Mouse (Mus musculus): Measurements from ENCODE around the gene Prr3.
"Not testable (repeated sequence)": the region's sequence is repeated elsewhere in the genome, so short reads cannot be mapped to it uniquely, and the experiment has no call there.

The Prr3 gene

DNA sequence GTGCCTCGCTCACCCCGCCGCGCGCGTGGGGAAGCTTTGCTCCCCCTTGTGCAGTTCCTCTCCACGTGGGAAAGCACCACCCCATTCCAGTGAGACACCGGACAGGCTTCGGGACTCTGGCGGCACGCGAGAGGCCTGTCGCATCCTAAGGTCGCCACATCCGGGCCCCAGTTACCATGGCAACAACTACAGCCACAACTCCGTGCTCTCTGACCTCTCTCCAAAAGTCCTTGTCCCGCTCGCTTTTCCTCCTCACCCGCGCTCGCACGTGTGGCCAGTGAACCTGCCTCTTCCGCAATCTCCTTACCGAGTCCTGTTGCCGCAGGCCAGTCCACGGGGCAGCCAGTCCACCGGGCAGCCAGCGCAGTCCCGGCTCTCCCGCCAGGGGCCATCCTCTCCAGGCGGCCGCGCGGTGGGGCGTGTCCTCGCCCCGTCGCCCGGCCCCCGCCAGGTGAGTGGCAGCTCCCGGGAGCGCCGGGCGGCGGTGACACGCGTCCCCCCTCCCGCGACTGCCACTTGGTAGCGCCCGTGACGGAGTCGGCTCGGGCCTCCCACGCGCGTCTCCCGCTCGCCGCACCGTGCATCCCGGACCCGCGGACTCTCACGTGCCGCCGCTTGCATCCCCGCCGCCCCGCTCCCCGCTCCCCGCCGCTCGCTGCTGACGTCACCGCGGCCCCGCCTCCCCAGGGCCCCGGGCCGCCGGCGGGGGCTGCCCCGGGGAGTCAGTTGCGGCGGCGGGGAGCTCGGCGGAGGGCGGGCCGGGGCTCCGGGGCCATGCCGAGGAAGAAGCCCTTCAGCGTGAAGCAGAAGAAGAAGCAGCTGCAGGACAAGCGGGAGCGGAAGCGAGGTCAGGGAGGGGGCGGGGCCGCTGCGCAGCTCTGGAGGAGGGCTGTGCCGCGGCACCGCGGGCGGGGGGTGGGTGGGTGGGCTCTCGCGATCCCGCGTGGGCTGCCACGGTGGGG is at the start of gene Prr3, which contains the start of gene Gnl1:
Prr3 (minus strand) TSS at position 836 of the 962 bp plus-strand sequence.
Gnl1 (plus strand) TSS at position 451 of the 962 bp plus-strand sequence.
- peak; percentile 79 for DNase-seq (ENCODE audit: low read depth, low spot score)

DNA sequence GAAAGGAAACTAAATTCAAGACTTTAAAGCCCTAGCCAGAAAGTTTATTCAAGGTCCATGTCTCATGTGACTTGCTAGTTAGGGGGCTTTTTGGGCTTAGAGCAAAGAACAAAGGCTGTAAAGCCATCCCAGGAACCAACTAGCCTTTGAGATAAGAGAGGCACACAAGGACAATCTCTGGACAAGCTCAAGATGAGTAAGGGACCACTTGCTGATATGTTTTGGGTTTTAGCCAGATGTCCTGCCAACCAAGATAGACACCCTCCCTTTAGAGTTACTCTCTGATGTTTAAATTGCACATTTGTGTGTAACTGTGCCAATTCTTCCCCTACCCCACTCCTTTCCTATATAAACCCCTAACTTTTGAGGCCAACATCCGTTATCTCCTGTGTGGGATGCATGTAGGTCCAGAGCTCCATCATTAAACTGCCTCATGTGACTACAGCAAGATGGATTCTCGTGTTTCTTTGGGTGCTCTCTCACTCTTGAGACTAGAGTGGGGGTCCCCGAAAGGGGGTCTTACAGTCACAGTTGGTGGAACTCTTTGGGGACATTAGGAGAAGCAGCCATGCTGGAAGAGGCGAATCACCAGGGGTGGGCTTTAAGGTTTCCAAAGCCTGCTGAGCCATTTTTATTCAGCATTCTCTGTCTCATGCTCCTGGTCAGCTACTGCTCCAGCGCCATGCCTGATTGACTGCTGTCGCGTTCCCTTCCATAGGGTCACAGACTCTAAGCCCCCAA is 49.0 kb upstream of the Prr3 start:
- no peak for DNase-seq (ENCODE audit: low read depth, low spot score)

DNA sequence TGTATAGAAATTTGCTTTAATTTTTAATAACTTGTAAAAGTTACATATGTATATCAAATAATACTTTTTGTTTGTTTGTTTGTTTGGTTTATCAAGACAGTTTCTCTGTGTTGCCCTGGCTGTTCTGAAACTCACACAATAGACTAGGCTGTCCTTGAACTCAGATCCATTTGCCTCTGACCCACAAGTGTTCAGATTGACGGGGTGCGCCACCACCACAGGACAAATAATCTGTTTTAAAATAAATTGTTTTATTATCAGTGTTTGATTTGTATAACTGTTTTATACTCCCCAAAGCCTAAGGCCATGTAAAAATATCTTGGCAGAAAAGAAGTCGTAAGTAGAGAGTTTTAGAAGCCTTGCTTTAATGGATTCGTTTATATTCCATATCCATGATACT is 47.6 kb upstream of the Prr3 start:
- no peak for DNase-seq (ENCODE audit: low read depth, low spot score)

- DNase-seq (ENCODE audit: low read depth, low spot score), result no peak
Observed at GRCm38 (mm10) chr17:36025901-36026300, 45.9 kb upstream of the Prr3 start.

DNA sequence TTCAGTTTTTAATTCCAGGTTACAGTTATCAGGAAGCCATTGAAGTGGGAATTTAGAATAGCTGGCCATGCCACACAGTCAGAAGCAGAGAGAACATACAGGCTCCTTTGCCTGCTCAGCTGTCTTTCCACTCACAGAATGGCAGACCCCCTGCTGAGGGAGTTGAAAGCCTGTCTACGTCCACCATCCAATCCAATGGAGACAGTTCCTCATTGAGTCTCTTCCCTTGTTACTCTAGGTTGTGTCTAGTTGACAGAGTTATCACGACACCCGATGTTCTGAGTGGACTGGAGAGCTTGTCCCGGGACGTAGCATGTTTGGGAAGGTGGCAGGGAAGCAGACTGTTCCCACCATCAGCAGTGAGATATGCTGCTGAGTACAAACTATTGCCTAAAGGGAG is 45.2 kb upstream of the Prr3 start:
- DNase-seq (ENCODE audit: low read depth, low spot score), result no peak

DNA sequence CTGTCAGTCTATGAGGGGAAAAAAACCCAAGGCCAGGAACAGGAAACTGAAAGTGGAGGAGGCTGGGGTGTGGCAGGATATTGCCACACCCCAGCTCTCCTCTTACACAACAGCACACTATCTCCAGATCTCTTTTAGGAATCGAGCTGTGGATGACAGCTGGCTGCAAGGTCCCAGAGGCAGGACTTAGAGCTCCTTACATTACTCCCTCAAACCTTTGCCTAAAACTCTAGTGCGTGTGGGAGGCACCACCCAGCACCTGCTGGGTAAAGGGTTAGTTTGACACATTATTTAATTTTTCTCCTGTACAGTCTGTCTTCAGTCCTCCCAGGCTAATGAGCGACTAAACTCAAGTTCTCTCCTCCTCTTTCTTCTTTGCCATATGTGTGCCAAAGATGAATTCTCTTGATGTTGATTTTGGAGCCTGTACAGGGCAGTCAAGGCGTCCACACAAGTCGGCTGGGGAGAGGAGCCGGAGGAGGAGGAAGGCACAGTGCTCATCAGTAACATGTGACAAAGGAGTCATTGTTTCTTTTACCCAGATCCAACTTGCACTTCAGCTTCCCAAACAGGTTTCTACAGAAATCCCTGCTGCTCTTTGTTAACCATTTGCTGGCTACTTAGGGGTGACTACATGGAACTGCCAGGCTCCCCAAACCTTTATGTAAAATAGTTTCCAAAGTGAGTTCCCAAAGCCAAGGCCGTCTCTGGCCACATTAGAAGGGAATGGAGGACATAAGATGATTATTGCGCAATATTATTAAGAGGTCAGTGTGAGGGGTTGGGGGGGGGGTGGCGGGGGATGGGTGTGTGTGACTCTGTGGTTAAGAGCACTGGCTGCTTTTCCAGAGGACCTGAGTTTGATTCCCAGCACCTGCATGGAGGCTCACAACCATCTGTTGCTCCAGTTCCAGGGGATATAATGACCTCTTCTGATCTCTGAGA is 43.9 kb upstream of the Prr3 start:
- DNase-seq (ENCODE audit: low read depth, low spot score), result no peak

DNA sequence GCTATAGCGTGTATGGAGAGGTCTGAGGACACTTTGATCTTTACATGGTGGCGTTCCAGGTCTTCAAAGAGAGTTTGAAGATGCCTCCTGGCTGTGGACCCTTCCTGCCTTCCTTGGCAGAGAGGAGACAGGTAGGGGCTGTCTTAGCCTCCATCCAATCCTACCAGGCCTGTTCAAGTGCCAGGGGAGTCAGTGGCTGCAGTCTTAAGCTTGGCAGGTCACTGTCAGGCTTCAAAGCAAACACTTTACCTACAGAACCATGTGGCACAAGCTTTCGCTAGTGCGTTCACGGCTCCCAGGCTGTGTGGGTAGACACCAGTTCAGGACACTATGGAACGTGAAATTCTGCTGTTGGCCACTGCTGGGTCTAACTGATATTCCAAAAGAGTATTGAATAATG is 42.9 kb upstream of the Prr3 start:
- no peak for DNase-seq (ENCODE audit: low read depth, low spot score)

DNA sequence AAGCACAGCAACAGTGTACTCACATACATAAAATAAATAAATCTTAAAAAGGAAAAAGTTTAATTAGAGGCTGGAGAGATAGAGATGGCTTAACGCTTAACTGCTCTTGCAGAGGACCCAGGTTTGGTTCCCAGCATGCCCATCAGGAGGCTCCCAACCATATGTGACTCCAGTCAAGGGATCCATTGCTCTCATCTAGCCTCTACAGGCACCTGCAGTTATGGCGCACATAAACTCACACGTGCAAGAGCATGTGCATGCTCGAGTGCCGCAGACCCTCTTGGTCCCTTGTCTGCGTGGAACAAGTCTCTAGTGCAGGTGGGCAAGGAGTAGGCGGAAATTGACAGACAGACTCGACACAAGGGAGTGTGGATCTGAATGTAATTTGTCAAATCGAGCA is 42.1 kb upstream of the Prr3 start:
- DNase-seq (ENCODE audit: low read depth, low spot score), result no peak

- DNase-seq (ENCODE audit: low read depth, low spot score), result no peak
Observed at GRCm38 (mm10) chr17:36021309-36021708, 41.3 kb upstream of the Prr3 start.

DNA sequence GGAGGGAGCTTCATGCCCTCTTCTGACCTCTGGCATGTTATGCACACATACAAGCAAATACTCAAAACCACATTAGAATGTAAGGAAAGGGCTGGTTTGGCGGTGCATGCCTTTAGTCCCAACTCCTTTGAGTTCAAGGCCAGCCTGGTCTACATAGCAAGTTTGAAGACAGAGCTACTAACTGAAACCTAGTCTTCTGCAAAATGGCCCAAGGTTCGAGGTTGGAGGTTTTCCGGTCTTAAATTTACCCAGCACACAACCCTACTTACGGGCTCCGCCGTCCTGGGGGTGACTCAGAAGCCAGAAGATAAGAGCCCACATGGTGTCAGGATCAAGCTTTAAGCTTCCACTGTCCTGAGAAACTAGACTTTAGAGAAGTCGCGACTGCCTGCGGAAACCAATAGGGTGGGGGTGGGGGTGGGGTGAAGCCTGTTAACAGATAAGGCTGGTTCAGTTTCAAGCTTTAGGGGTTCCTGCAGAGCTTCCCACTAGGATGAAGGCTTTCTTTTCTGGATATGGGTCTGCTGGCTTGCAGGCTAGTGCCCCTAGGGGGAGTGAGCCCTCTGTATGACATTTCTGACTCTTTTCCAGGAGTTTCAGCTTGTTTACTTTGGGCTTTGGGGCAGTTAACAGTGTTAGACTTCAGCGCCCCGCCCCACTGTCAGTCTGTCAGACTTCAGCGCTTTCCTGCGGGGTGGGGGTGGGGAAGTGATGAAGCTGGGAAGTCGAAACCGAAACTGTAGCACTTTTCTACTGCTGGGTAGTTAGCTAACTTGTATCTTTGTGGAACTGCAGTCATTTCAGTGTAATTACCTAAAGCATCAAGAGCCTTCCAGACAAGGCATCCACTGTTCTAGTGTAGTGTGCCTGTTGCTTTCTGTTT is 40.4 kb upstream of the Prr3 start, which contains the start of gene H2-T24:
H2-T24 (minus strand) TSS at position 370 of the 883 bp plus-strand sequence.
- DNase-seq (ENCODE audit: low read depth, low spot score), result no peak

- no peak for DNase-seq (ENCODE audit: low read depth, low spot score)
Observed at GRCm38 (mm10) chr17:36019519-36019918, 39.5 kb upstream of the Prr3 start.

DNA sequence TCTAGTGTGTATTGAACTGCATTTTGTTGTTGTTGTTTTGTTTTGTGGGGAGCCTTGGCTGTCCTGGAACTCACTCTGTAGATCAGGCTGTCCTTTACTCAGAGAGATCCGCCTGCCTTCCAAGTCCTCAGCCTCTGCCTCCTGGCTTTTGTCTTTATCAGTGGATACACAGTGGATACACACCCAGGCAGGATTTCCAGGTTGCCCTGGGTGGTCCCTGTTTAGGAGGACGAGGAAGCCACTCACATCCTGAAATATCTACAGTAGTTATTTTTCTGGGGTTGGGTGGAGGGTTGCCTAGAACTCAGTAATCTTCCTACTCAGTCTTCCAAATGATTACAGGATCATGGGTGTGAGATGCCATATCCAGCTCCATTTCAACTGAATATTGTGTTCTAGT is 38.9 kb upstream of the Prr3 start:
- no peak for DNase-seq (ENCODE audit: low read depth, low spot score)

DNA sequence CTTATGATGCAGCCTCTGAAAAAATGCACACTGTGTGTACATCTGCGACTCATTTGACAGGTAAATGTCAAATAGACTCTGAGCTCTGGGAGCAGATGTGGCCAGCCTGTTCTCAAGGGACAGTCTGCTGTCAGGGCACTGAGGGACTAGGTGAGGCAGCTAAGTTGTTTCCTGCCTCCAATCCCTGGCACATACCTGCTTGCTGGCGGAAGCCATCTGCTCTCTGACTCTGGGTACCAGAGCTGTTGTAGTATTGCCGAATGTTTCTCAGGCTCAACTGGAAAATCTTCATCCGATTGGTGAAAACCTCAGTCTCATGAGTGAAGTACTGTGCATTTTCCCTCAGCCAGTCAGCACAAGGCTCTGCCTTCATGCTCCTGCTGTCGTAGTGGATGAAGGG is 37.0 kb upstream of the Prr3 start:
- DNase-seq (ENCODE audit: low read depth, low spot score), result no peak

GRCm38 (mm10) chr17:36014977-36015376 is 34.9 kb upstream of the Prr3 start:
- no peak for DNase-seq (ENCODE audit: low read depth, low spot score)

DNA sequence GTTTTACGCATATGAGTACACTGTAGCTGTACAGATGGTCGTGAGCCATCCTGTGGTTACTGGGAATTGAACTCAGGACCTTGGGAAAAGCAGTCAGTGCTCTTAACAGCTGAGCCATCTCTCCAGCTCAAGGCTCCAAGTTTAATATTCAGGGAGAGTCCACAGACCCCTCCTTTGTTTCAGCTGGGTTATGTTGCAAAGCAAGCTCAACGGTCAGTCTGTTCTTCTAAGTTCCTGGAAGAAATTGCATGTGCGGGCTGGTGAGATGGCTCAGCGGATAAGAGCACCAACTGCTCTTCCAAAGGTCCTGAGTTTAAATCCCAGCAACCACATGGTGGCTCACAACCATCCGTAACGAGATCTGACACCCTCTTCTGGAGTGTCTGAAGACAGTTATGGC is 24.4 kb upstream of the Prr3 start:
- DNase-seq (ENCODE audit: low read depth, low spot score), result not testable (repeated sequence)

- DNase-seq (ENCODE audit: low read depth, low spot score), result no peak
Observed at GRCm38 (mm10) chr17:36003331-36003730, 23.3 kb upstream of the Prr3 start.

GRCm38 (mm10) chr17:36001966-36002365 is 21.9 kb upstream of the Prr3 start:
- no peak for DNase-seq (ENCODE audit: low read depth, low spot score)

GRCm38 (mm10) chr17:36001121-36001897 is 21.3 kb upstream of the Prr3 start:
- DNase-seq (ENCODE audit: low read depth, low spot score), result no peak

GRCm38 (mm10) chr17:36000349-36000748 is 20.3 kb upstream of the Prr3 start:
- no peak for DNase-seq (ENCODE audit: low read depth, low spot score)

GRCm38 (mm10) chr17:35999356-35999755 is 19.3 kb upstream of the Prr3 start:
- no peak for DNase-seq (ENCODE audit: low read depth, low spot score)

Measured in WW6 (cell line).